Mouse (Mus musculus): Measurements from ENCODE around the gene Ugcg. TPM values are rescaled to one million over a fixed set of nuclear protein-coding genes. Genes with fewer than 3 reads are reported as not detected.
A peak's percentile ranks its signal among the peaks of the same experiment; 100 is the strongest.

The Ugcg gene
- polyA plus RNA-seq, 1 experiment from 2014 or later = 13.6 TPM

GRCm38 (mm10) chr4:59194731-59195496 is 5.9 kb downstream of the Ugcg start:
- Histone ChIP-seq H3K9ac (no peak overlapping the region), H3K4me3 (no peak overlapping the region), H3K27ac (no peak overlapping the region), H3K4me1 (peaks cover 24% of the 10 kb centered on the region), H3K27me3 (no peaks in the 10 kb centered on the region), H3K9me3 (no peaks in the 10 kb centered on the region), H3K4me2 (replicated peaks) (no peak overlapping the region), H3K36me3 (no peaks in the 10 kb centered on the region)
- WGBS = 90% methylated on average over 13 of the region's 13 CpGs
- ATAC-seq (ENCODE audit: insufficient number of reproducible peaks, insufficient read depth, low FRiP score, low TSS enrichment) = no peak

- 42% methylated on average over 12 of the region's 12 CpGs for WGBS
- Histone ChIP-seq H3K4me2 (replicated peaks) (no peak overlapping the region), H3K9me3 (no peaks in the 10 kb centered on the region), H3K9ac (no peak overlapping the region), H3K4me3 (no peak overlapping the region), H3K27ac (peak overlapping the region; percentile 61), H3K36me3 (no peaks in the 10 kb centered on the region), H3K4me1 (peaks cover 25% of the 10 kb centered on the region), H3K27me3 (no peaks in the 10 kb centered on the region)
- ATAC-seq (ENCODE audit: insufficient number of reproducible peaks, insufficient read depth, low FRiP score, low TSS enrichment) = 0 out of 2 replicates have a peak, but pooled peaks have one; percentile 28
Measured at GRCm38 (mm10) chr4:59196346-59197077, 7.5 kb downstream of the Ugcg start.

GRCm38 (mm10) chr4:59197078-59197424 is 8.0 kb downstream of the Ugcg start:
- H3K4me1 ChIP-seq = peaks cover 25% of the 10 kb centered on the region
- H3K36me3 ChIP-seq = no peaks in the 10 kb centered on the region
- 35% methylated on average over 6 of the region's 6 CpGs for WGBS
- H3K27ac ChIP-seq = peak overlapping the region; percentile 61
- H3K4me3 ChIP-seq = no peak overlapping the region
- no peaks in the 10 kb centered on the region for H3K27me3 ChIP-seq
- H3K4me2 ChIP-seq (replicated peaks) = no peak overlapping the region
- ATAC-seq (ENCODE audit: insufficient number of reproducible peaks, insufficient read depth, low FRiP score, low TSS enrichment) = 0 out of 2 replicates have a peak, but pooled peaks have one; percentile 22
- no peaks in the 10 kb centered on the region for H3K9me3 ChIP-seq
- no peak overlapping the region for H3K9ac ChIP-seq

GRCm38 (mm10) chr4:59197462-59197861 is 8.4 kb downstream of the Ugcg start:
- no peaks in the 10 kb centered on the region for H3K36me3 ChIP-seq
- H3K27ac ChIP-seq = peak overlapping the region; percentile 61; the same call in 1 of the 2 replicates
- no peak overlapping the region for H3K4me2 ChIP-seq (replicated peaks)
- H3K9ac ChIP-seq = no peak overlapping the region
- H3K27me3 ChIP-seq = no peaks in the 10 kb centered on the region
- peaks cover 28% of the 10 kb centered on the region for H3K4me1 ChIP-seq
- no peak overlapping the region for H3K4me3 ChIP-seq
- WGBS = 61% methylated on average over 3 of the region's 3 CpGs
- no peak for ATAC-seq (ENCODE audit: insufficient number of reproducible peaks, insufficient read depth, low FRiP score, low TSS enrichment)
- no peaks in the 10 kb centered on the region for H3K9me3 ChIP-seq

GRCm38 (mm10) chr4:59199341-59199740 is 10.3 kb downstream of the Ugcg start:
- ATAC-seq (ENCODE audit: insufficient number of reproducible peaks, insufficient read depth, low FRiP score, low TSS enrichment) = no peak

GRCm38 (mm10) chr4:59199805-59200204 is 10.7 kb downstream of the Ugcg start:
- Histone ChIP-seq H3K4me1 (peaks cover 35% of the 10 kb centered on the region), H3K27ac (no peak overlapping the region), H3K36me3 (no peaks in the 10 kb centered on the region), H3K4me2 (replicated peaks) (no peak overlapping the region), H3K9me3 (no peaks in the 10 kb centered on the region), H3K9ac (no peak overlapping the region), H3K4me3 (no peak overlapping the region), H3K27me3 (no peaks in the 10 kb centered on the region)
- no peak for ATAC-seq (ENCODE audit: insufficient number of reproducible peaks, insufficient read depth, low FRiP score, low TSS enrichment)
- 39% methylated on average over 8 of the region's 8 CpGs for WGBS

More at GRCm38 (mm10) chr4:59199341-59199740, 10.3 kb downstream of the Ugcg start:
- no peak overlapping the region for H3K4me3 ChIP-seq
- H3K27ac ChIP-seq = no peak overlapping the region
- H3K36me3 ChIP-seq = no peaks in the 10 kb centered on the region
- no peak overlapping the region for H3K4me2 ChIP-seq (replicated peaks)
- H3K9ac ChIP-seq = no peak overlapping the region
- H3K4me1 ChIP-seq = peaks cover 35% of the 10 kb centered on the region
- 33% methylated on average over 8 of the region's 8 CpGs for WGBS
- H3K9me3 ChIP-seq = no peaks in the 10 kb centered on the region
- H3K27me3 ChIP-seq = no peaks in the 10 kb centered on the region

- no peak overlapping the region for H3K9ac ChIP-seq
- H3K4me3 ChIP-seq = no peak overlapping the region
- H3K4me1 ChIP-seq = peaks cover 35% of the 10 kb centered on the region
- ATAC-seq (ENCODE audit: insufficient number of reproducible peaks, insufficient read depth, low FRiP score, low TSS enrichment) = no peak
- no peak overlapping the region for H3K4me2 ChIP-seq (replicated peaks)
- no peaks in the 10 kb centered on the region for H3K9me3 ChIP-seq
- no peaks in the 10 kb centered on the region for H3K27me3 ChIP-seq
- H3K27ac ChIP-seq = no peak overlapping the region
- WGBS = 84% methylated on average over 3 of the region's 3 CpGs
- no peaks in the 10 kb centered on the region for H3K36me3 ChIP-seq
Measured at GRCm38 (mm10) chr4:59200636-59201035, 11.6 kb downstream of the Ugcg start.

- no peak overlapping the region for H3K9ac ChIP-seq
- ATAC-seq (ENCODE audit: insufficient number of reproducible peaks, insufficient read depth, low FRiP score, low TSS enrichment) = no peak
Measured at GRCm38 (mm10) chr4:59204616-59205015, 15.6 kb downstream of the Ugcg start.

GRCm38 (mm10) chr4:59205758-59206340 is 16.8 kb downstream of the Ugcg start:
- Histone ChIP-seq H3K27ac (no peak overlapping the region), H3K36me3 (no peaks in the 10 kb centered on the region; the same call in 1 of the 2 replicates), H3K27me3 (no peaks in the 10 kb centered on the region), H3K4me3 (no peak overlapping the region), H3K9ac (no peak overlapping the region), H3K4me1 (peaks cover 16% of the 10 kb centered on the region; the same call in 1 of the 2 replicates), H3K4me2 (replicated peaks) (no peak overlapping the region), H3K9me3 (no peaks in the 10 kb centered on the region)
- no peak for ATAC-seq (ENCODE audit: insufficient number of reproducible peaks, insufficient read depth, low FRiP score, low TSS enrichment)
- 60% methylated on average over 2 of the region's 2 CpGs for WGBS

More at GRCm38 (mm10) chr4:59204616-59205015, 15.6 kb downstream of the Ugcg start:
- Histone ChIP-seq H3K4me1 (peaks cover 24% of the 10 kb centered on the region), H3K36me3 (no peaks in the 10 kb centered on the region; the same call in 1 of the 2 replicates), H3K4me2 (replicated peaks) (no peak overlapping the region), H3K4me3 (no peak overlapping the region), H3K27me3 (no peaks in the 10 kb centered on the region), H3K9me3 (no peaks in the 10 kb centered on the region), H3K27ac (no peak overlapping the region)
- WGBS = 77% methylated on average over 4 of the region's 4 CpGs

GRCm38 (mm10) chr4:59206600-59206999 is 17.5 kb downstream of the Ugcg start:
- Histone ChIP-seq H3K36me3 (no peaks in the 10 kb centered on the region; the same call in 1 of the 2 replicates), H3K4me1 (peaks cover 16% of the 10 kb centered on the region; the same call in 1 of the 2 replicates), H3K4me2 (replicated peaks) (no peak overlapping the region), H3K9ac (no peak overlapping the region), H3K27me3 (no peaks in the 10 kb centered on the region), H3K9me3 (no peaks in the 10 kb centered on the region), H3K4me3 (no peak overlapping the region), H3K27ac (no peak overlapping the region)
- no peak for ATAC-seq (ENCODE audit: insufficient number of reproducible peaks, insufficient read depth, low FRiP score, low TSS enrichment)
- 81% methylated on average over 4 of the region's 4 CpGs for WGBS

- H3K27me3 ChIP-seq = no peaks in the 10 kb centered on the region
- WGBS = 88% methylated on average over 4 of the region's 4 CpGs
- no peak for ATAC-seq (ENCODE audit: insufficient number of reproducible peaks, insufficient read depth, low FRiP score, low TSS enrichment)
- no peak overlapping the region for H3K4me3 ChIP-seq
- H3K36me3 ChIP-seq = no peaks in the 10 kb centered on the region; the same call in 1 of the 2 replicates
- H3K27ac ChIP-seq = no peak overlapping the region
- peaks cover 12% of the 10 kb centered on the region; the same call in 1 of the 2 replicates for H3K4me1 ChIP-seq
- H3K9ac ChIP-seq = no peak overlapping the region
- no peaks in the 10 kb centered on the region for H3K9me3 ChIP-seq
- H3K4me2 ChIP-seq (replicated peaks) = no peak overlapping the region
Measured at GRCm38 (mm10) chr4:59208607-59209006, 19.6 kb downstream of the Ugcg start.

Data from embryonic facial prominence, embryonic 12.5 days (tissue).